Mouse (Mus musculus) urinary bladder, adult 2 months (tissue): Measurements from ENCODE around the gene 0610009B22Rik. TPM values are rescaled to one million over a fixed set of nuclear protein-coding genes. Genes with fewer than 3 reads are reported as not detected.
A peak's percentile ranks its signal among the peaks of the same experiment; 100 is the strongest.
"Not testable (repeated sequence)": the region's sequence is repeated elsewhere in the genome, so short reads cannot be mapped to it uniquely, and the experiment has no call there.

ENCODE experiments used
- DNase-seq: peaks from one replicate; pipeline ENCODE4 v3.0.0; 2022; ENCODE audit warnings: low spot score
- polyA plus RNA-seq: library from polyadenylated mRNA; depleted of rRNA; stranded (reverse); fragments of >200 nt; gene quantifications from 2 replicates; pipeline ENCODE4 v1.2.3, GENCODE M21; 2012; rRNA removed

0610009B22Rik gene
- 33.4 and 45.1 TPM in 2 replicates for polyA plus RNA-seq

GRCm38 (mm10) chr11:51688330-51689328 is at the start of gene 0610009B22Rik:
0610009B22Rik (minus strand) TSS chr11:51688874.
- peak; percentile 99 for DNase-seq

- not testable (repeated sequence) for DNase-seq
Measured at GRCm38 (mm10) chr11:51734218-51734617, 45.5 kb upstream of the 0610009B22Rik start.

GRCm38 (mm10) chr11:51732883-51733282 is 44.2 kb upstream of the 0610009B22Rik start:
- DNase-seq, result no peak

- no peak for DNase-seq
Measured at GRCm38 (mm10) chr11:51721066-51721465, 32.4 kb upstream of the 0610009B22Rik start.

- DNase-seq, result no peak
Measured at GRCm38 (mm10) chr11:51707080-51707479, 18.4 kb upstream of the 0610009B22Rik start.

GRCm38 (mm10) chr11:51706451-51706850 is 17.8 kb upstream of the 0610009B22Rik start:
- DNase-seq, result no peak

GRCm38 (mm10) chr11:51703379-51703998 is 14.8 kb upstream of the 0610009B22Rik start:
- DNase-seq, result no peak

- no peak for DNase-seq
Measured at GRCm38 (mm10) chr11:51702831-51703230, 14.2 kb upstream of the 0610009B22Rik start.

- DNase-seq, result no peak
Measured at GRCm38 (mm10) chr11:51694984-51695383, 6.3 kb upstream of the 0610009B22Rik start.

GRCm38 (mm10) chr11:51690597-51690996 is 1.9 kb upstream of the 0610009B22Rik start:
- DNase-seq, result not testable (repeated sequence)

- DNase-seq, result no peak
Measured at GRCm38 (mm10) chr11:51689343-51689742, 669 bp upstream of the 0610009B22Rik start.

- DNase-seq, result no peak
Measured at GRCm38 (mm10) chr11:51681976-51682374, 6.7 kb downstream of the 0610009B22Rik start.

GRCm38 (mm10) chr11:51681324-51681975 is 7.2 kb downstream of the 0610009B22Rik start:
- DNase-seq, result peak; percentile 70

GRCm38 (mm10) chr11:51679466-51679865 is 9.2 kb downstream of the 0610009B22Rik start:
- DNase-seq, result no peak

GRCm38 (mm10) chr11:51677737-51678418 is 10.8 kb downstream of the 0610009B22Rik start:
- DNase-seq, result no peak

GRCm38 (mm10) chr11:51675386-51675785 is 13.3 kb downstream of the 0610009B22Rik start:
- no peak for DNase-seq

GRCm38 (mm10) chr11:51673291-51673690 is 15.4 kb downstream of the 0610009B22Rik start:
- no peak for DNase-seq

GRCm38 (mm10) chr11:51671376-51671775 is 17.3 kb downstream of the 0610009B22Rik start:
- DNase-seq, result no peak

- no peak for DNase-seq
Measured at GRCm38 (mm10) chr11:51670846-51671245, 17.8 kb downstream of the 0610009B22Rik start.

GRCm38 (mm10) chr11:51664747-51665146 is 23.9 kb downstream of the 0610009B22Rik start:
- not testable (repeated sequence) for DNase-seq

GRCm38 (mm10) chr11:51662632-51663031 is 26.0 kb downstream of the 0610009B22Rik start:
- DNase-seq, result no peak
